Mouse (Mus musculus) lung, postnatal 0 days (tissue): ENCODE results near the gene Rslcan18. TPM values are rescaled to one million over a fixed set of nuclear protein-coding genes. Genes with fewer than 3 reads are reported as not detected.

Experiments
- ATAC-seq: fragments of 200-750 bp; cut with Nextera tagmentation; 2 replicates; pipeline ENCODE4 v1.8.0; 2017; ENCODE audit warnings: moderate library complexity
- DNase-seq: peaks from one replicate; pipeline ENCODE4 v3.0.0-alpha.2; 2016; ENCODE audit warnings: low spot score
- H3K27ac ChIP-seq: fragments of 300-500 bp; sonication (generic); 2 replicates; pipeline ENCODE4 v1.5.1; 2014; ENCODE audit warnings: antibody characterized with exemption, mild to moderate bottlenecking, low read length, mixed read lengths
- H3K27me3 ChIP-seq: fragments of 300-500 bp; sonication (generic); replicated peaks from 2 replicates; pipeline ENCODE4 v1.6.1; 2014; ENCODE audit warnings: low read length, mixed read lengths; ENCODE audit not compliant: insufficient read depth
- H3K36me3 ChIP-seq: fragments of 300-500 bp; sonication (generic); 2 replicates; pipeline ENCODE4 v1.6.1; 2014; ENCODE audit warnings: low read length, mixed read lengths; ENCODE audit not compliant: insufficient read depth
- H3K4me1 ChIP-seq: fragments of 300-500 bp; sonication (generic); 2 replicates; pipeline ENCODE4 v1.6.1; 2014; ENCODE audit warnings: antibody characterized with exemption, low read depth, low read length, mixed read lengths; ENCODE audit not compliant: insufficient read depth
- H3K4me2 ChIP-seq: fragments of 300-500 bp; sonication (generic); replicated peaks from 2 replicates; pipeline ENCODE4 v1.6.1; 2014; ENCODE audit warnings: low read depth, mild to moderate bottlenecking, low read length, moderate library complexity, mixed read lengths
- H3K4me3 ChIP-seq: fragments of 300-500 bp; sonication (generic); 2 replicates; pipeline ENCODE4 v1.5.1; 2014; ENCODE audit warnings: low read depth, low read length
- H3K9ac ChIP-seq: fragments of 300-500 bp; sonication (generic); replicated peaks from 2 replicates; pipeline ENCODE4 v1.6.1; 2014; ENCODE audit warnings: low read depth, mild to moderate bottlenecking
- H3K9me3 ChIP-seq: fragments of 300-500 bp; sonication (generic); 2 replicates; pipeline ENCODE4 v1.6.1; 2016; ENCODE audit warnings: low read length, mixed read lengths
- CTCF ChIP-seq: IDR thresholded peaks from 2 replicates; pipeline ENCODE4 v1.5.1; 2016; ENCODE audit warnings: antibody characterized with exemption, mild to moderate bottlenecking
- EP300 ChIP-seq: IDR thresholded peaks from 2 replicates; pipeline ENCODE4 v1.6.1; 2016; ENCODE audit warnings: antibody characterized with exemption, mild to moderate bottlenecking, control low read depth
- WGBS: fragments of 180-500 bp; shearing (Covaris S2); extraction: QIAGEN DNeasy Blood & Tissue Kit; methylation state at CpG from one replicate; pipeline ENCODE4 v1.1.7; 2014; 5-methylcytosine and 5-hydroxymethylcytosine counted together
- polyA plus RNA-seq: library from polyadenylated mRNA; unstranded; fragments of >200 nt; fragmentation: Nextera tagmentation; extraction: Ambion mirVana; gene quantifications from 2 replicates; pipeline ENCODE4 v1.2.1, GENCODE M21; 2015

Rslcan18 gene
- polyA plus RNA-seq, 1 experiment from 2014 or later: 0.11 TPM

- no peak overlapping the region for H3K9ac ChIP-seq
- no peaks in the 10 kb centered on the region for H3K36me3 ChIP-seq
- DNase-seq (no peak), ATAC-seq (no peak)
- 55% methylated on average over 1 of the region's 1 CpGs for WGBS
- H3K9me3 ChIP-seq: no peaks in the 10 kb centered on the region
- peak overlapping the region; percentile 69; the same call in 1 of the 2 replicates for H3K4me2 ChIP-seq
- no peaks in the 10 kb centered on the region for H3K27me3 ChIP-seq
- peak overlapping the region; percentile 75 for H3K27ac ChIP-seq
- H3K4me3 ChIP-seq: no peak overlapping the region
- no peak for TF ChIP-seq CTCF
- TF ChIP-seq EP300: no peak
- 0 out of 2 replicates have a peak, but pooled peaks cover 3% of the 10 kb centered on the region for H3K4me1 ChIP-seq
Observed at GRCm38 (mm10) chr13:67081946-67082345, 34.1 kb downstream of the Rslcan18 start.

DNA sequence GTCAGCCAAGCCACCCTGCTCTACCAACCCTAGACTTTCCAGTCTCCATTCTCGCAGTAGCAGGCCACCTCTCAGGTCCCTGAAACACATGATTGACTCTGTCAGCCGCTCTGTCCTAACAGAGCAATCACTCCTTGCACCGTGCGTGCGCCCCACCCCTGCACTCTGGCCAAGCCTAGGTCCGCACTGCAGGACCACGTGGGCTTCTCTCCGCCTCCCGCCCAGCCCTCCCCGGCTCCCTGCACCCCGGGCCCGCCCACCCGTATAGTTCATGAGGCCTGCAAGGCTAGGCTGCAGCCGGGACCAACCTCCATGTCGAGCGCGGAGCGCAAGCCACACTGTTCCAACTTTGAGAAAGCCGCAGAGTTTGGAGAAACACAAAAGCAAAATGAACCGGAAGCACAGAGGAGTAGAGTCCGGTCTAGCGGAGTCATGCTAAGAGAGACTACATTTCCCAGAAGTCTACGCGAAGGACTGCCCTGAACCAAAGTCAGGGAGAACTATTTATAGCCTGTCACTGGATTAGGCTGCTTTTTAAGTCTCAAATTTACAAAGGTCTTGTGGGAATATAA lies 34.8 kb downstream of the Rslcan18 start:
- Histone ChIP-seq H3K4me2 (peak overlapping the region; percentile 69), H3K4me1 (0 out of 2 replicates have a peak, but pooled peaks cover 3% of the 10 kb centered on the region), H3K9ac (peak overlapping the region; percentile 39; the same call in 1 of the 2 replicates), H3K27me3 (no peaks in the 10 kb centered on the region), H3K27ac (peak overlapping the region; percentile 75), H3K36me3 (no peaks in the 10 kb centered on the region), H3K4me3 (peak overlapping the region; percentile 63), H3K9me3 (no peaks in the 10 kb centered on the region)
- DNase-seq (peak; percentile 91), ATAC-seq (peak; percentile 99)
- WGBS: under 1% methylated on average over 24 of the region's 24 CpGs
- TF ChIP-seq CTCF (no peak), EP300 (no peak)

- 0 out of 2 replicates have a peak, but pooled peaks cover 9% of the 10 kb centered on the region for H3K36me3 ChIP-seq
Observed at GRCm38 (mm10) chr13:67077244-67077643, 38.8 kb downstream of the Rslcan18 start.

DNA sequence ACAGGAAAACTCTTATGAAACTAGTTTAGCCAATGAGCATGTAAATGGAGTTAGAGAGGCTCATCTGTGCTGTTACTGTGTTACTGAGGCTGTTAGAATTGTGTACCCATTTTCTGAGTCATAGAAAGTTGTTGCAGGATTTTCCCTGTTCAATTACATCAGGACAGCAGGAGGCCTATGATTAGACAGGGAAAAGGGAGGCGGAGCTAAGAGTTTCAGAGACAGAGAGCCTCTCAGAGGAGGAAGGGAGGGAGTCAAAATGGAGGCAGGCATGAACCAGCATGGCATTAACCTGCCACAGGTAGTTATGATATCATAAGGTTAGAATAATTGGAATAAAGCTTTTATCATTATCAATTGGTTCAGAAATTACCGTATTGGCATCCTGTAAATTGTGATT lies 43.3 kb downstream of the Rslcan18 start:
- Histone ChIP-seq H3K9me3 (peaks cover 13% of the 10 kb centered on the region; the same call in 1 of the 2 replicates), H3K27me3 (no peaks in the 10 kb centered on the region), H3K4me3 (no peak overlapping the region), H3K9ac (no peak overlapping the region), H3K4me1 (no peaks in the 10 kb centered on the region), H3K27ac (no peak overlapping the region), H3K36me3 (peaks cover 23% of the 10 kb centered on the region; the same call in 1 of the 2 replicates), H3K4me2 (no peak overlapping the region)
- 95% methylated on average over 2 of the region's 2 CpGs for WGBS
- DNase-seq (no peak), ATAC-seq (no peak)
- no peak for TF ChIP-seq EP300
- no peak for TF ChIP-seq CTCF

More at GRCm38 (mm10) chr13:67077244-67077643, 38.8 kb downstream of the Rslcan18 start:
- DNase-seq (no peak), ATAC-seq (no peak)
- Histone ChIP-seq H3K4me2 (no peak overlapping the region), H3K27ac (no peak overlapping the region), H3K27me3 (no peaks in the 10 kb centered on the region), H3K9me3 (no peaks in the 10 kb centered on the region), H3K4me1 (0 out of 2 replicates have a peak, but pooled peaks cover 3% of the 10 kb centered on the region), H3K9ac (no peak overlapping the region), H3K4me3 (no peak overlapping the region)
- WGBS: 94% methylated on average over 2 of the region's 2 CpGs
- TF ChIP-seq EP300: no peak
- TF ChIP-seq CTCF: no peak

GRCm38 (mm10) chr13:67065386-67065785 lies 50.7 kb downstream of the Rslcan18 start:
- peaks cover 3% of the 10 kb centered on the region; the same call in 1 of the 2 replicates for H3K9me3 ChIP-seq
- ATAC-seq: no peak
- H3K4me2 ChIP-seq: no peak overlapping the region
- no peak overlapping the region for H3K9ac ChIP-seq
- H3K27me3 ChIP-seq: no peaks in the 10 kb centered on the region
- H3K4me1 ChIP-seq: peaks cover under 1% of the 10 kb centered on the region; the same call in 1 of the 2 replicates
- peaks cover 4% of the 10 kb centered on the region; the same call in 1 of the 2 replicates for H3K36me3 ChIP-seq
- no peak overlapping the region for H3K27ac ChIP-seq
- 89% methylated on average over 8 of the region's 8 CpGs for WGBS
- no peak for TF ChIP-seq CTCF
- no peak overlapping the region for H3K4me3 ChIP-seq
- no peak for DNase-seq

DNA sequence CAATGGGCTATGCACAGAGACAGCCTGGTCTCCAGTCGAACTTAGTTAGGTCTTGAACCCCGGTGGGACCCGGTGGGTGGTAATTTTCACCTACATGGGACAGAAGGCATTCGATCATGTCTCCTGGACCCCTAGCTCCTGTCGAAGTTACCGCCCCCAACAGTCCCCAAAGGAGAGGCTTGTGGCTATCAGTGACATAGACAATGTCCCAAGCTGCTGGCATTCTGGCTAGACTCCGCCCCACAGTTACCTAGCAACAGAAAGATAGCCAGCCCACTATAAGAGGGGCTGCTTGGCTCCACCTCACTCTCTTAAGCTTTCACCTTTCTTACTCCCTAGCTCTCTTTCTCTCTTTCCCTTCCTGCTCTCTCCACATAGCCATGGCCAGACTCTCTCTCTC lies 53.6 kb downstream of the Rslcan18 start:
- Histone ChIP-seq H3K27me3 (no peaks in the 10 kb centered on the region), H3K4me3 (no peak overlapping the region), H3K4me2 (no peak overlapping the region), H3K9me3 (no peaks in the 10 kb centered on the region), H3K4me1 (peaks cover 3% of the 10 kb centered on the region; the same call in 1 of the 2 replicates), H3K9ac (no peak overlapping the region), H3K36me3 (no peaks in the 10 kb centered on the region), H3K27ac (no peak overlapping the region)
- ATAC-seq (no peak), DNase-seq (no peak)
- WGBS: 65% methylated on average over 7 of the region's 7 CpGs
- TF ChIP-seq CTCF (no peak), EP300 (no peak)
